Mouse (Mus musculus) embryonic facial prominence, embryonic 10.5 days (tissue): ENCODE measurements at regions not wholly inside any gene's neighbourhood (a gene's known extent, or its start where the extent isn't known, plus 50 kb on each side); places are given as distances from the start of the nearest gene placed in this dataset.
A peak's percentile ranks its signal among the peaks of the same experiment; 100 is the strongest.

Experiments used
- DNase-seq: peaks from one replicate; pipeline ENCODE4 v3.0.0-alpha.2; 2017; ENCODE audit warnings: low spot score
- H3K27ac ChIP-seq: fragments of 300-500 bp; sonication (generic); replicated peaks from 2 replicates; pipeline ENCODE4 v1.5.1; 2016; ENCODE audit warnings: mild to moderate bottlenecking
- H3K27me3 ChIP-seq: fragments of 300-500 bp; sonication (generic); replicated peaks from 2 replicates; pipeline ENCODE4 v1.6.1; 2016; ENCODE audit warnings: low read depth, mild to moderate bottlenecking; ENCODE audit not compliant: poor library complexity, severe bottlenecking
- H3K36me3 ChIP-seq: fragments of 300-500 bp; sonication (generic); replicated peaks from 2 replicates; pipeline ENCODE4 v1.6.1; 2016; ENCODE audit warnings: mild to moderate bottlenecking, moderate library complexity
- H3K4me1 ChIP-seq: fragments of 300-500 bp; sonication (generic); 2 replicates; pipeline ENCODE4 v1.6.1; 2016
- H3K4me3 ChIP-seq: fragments of 300-500 bp; sonication (generic); 2 replicates; pipeline ENCODE4 v1.5.1; 2016; ENCODE audit warnings: mild to moderate bottlenecking, moderate library complexity
- H3K9me3 ChIP-seq: fragments of 300-500 bp; sonication (generic); 2 replicates; pipeline ENCODE4 v1.6.1; 2016; ENCODE audit warnings: mild to moderate bottlenecking
- WGBS: fragments of 180-500 bp; shearing (Covaris S2); methylation state at CpG from one replicate; pipeline ENCODE4 v1.1.7; 2016; 5-methylcytosine and 5-hydroxymethylcytosine counted together

DNA sequence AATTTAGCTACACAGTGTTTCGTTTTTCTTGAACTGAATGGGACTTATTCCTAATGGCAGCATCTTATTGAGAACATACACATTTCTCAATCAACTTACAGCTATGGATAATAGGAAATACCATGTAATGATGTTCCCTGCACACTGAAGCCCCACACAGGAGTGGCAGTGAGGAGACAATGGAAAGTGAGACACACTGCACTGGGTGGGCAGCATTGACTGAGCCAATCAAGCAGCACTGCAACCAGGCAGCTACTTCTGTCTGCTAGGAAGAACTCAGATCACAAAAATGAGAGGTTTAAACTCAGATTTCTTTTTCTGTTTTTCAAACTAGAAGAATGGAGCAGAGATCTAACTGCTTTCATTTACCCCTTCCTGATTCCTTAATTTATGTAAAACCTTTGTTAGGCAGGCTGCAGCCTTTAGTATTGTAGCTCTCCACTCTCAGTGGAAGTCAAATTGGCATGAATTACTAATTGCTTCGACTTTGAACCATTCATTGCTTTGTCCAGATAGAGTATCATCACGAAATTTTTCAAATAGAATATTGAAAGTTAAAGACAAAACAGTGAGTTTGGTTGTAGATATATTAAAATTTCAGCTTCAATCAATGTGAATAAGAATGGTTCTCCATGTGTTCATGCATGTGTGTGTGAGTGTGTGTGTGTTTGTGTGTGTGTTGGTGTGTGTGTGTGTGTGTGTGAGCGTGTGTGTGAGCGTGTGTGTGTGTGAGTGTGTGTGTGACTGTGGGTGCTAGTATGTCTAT lies 590.9 kb downstream of the Ttll7 start:
- Histone ChIP-seq H3K27ac (no peak overlapping the region; the same call in 1 of the 2 replicates), H3K27me3 (no peaks in the 10 kb centered on the region), H3K4me3 (no peak overlapping the region), H3K36me3 (no peaks in the 10 kb centered on the region), H3K9me3 (no peaks in the 10 kb centered on the region), H3K4me1 (peaks cover 25% of the 10 kb centered on the region)
- 72% methylated on average over 5 of the region's 5 CpGs for WGBS
- DNase-seq = no peak

- Histone ChIP-seq H3K9me3 (no peaks in the 10 kb centered on the region), H3K27ac (no peak overlapping the region), H3K36me3 (no peaks in the 10 kb centered on the region), H3K27me3 (no peaks in the 10 kb centered on the region), H3K4me1 (peaks cover 25% of the 10 kb centered on the region), H3K4me3 (no peak overlapping the region)
- DNase-seq = no peak
Measured at GRCm38 (mm10) chr3:147443691-147443960, 591.5 kb downstream of the Ttll7 start.

GRCm38 (mm10) chr3:147444005-147444763 lies 592.0 kb downstream of the Ttll7 start:
- H3K4me1 ChIP-seq = peaks cover 25% of the 10 kb centered on the region
- H3K27me3 ChIP-seq = no peaks in the 10 kb centered on the region
- 78% methylated on average over 10 of the region's 10 CpGs for WGBS
- DNase-seq = no peak
- no peak overlapping the region for H3K27ac ChIP-seq
- H3K4me3 ChIP-seq = no peak overlapping the region
- H3K9me3 ChIP-seq = no peaks in the 10 kb centered on the region
- H3K36me3 ChIP-seq = no peaks in the 10 kb centered on the region

- Histone ChIP-seq H3K27me3 (no peaks in the 10 kb centered on the region), H3K4me3 (no peak overlapping the region), H3K36me3 (no peaks in the 10 kb centered on the region), H3K4me1 (peaks cover 25% of the 10 kb centered on the region), H3K27ac (peak overlapping the region; percentile 72), H3K9me3 (no peaks in the 10 kb centered on the region)
- DNase-seq = no peak
- 76% methylated on average over 5 of the region's 5 CpGs for WGBS
Measured at GRCm38 (mm10) chr3:147445066-147445844, 593.1 kb downstream of the Ttll7 start.

- DNase-seq = peak; percentile 50
- no peaks in the 10 kb centered on the region for H3K9me3 ChIP-seq
- no peaks in the 10 kb centered on the region for H3K27me3 ChIP-seq
- H3K4me3 ChIP-seq = no peak overlapping the region
- WGBS = 48% methylated on average over 8 of the region's 8 CpGs
- peaks cover 25% of the 10 kb centered on the region for H3K4me1 ChIP-seq
- peak overlapping the region; percentile 72 for H3K27ac ChIP-seq
- H3K36me3 ChIP-seq = no peaks in the 10 kb centered on the region
Measured at GRCm38 (mm10) chr3:147445884-147446283, 593.7 kb downstream of the Ttll7 start.

DNA sequence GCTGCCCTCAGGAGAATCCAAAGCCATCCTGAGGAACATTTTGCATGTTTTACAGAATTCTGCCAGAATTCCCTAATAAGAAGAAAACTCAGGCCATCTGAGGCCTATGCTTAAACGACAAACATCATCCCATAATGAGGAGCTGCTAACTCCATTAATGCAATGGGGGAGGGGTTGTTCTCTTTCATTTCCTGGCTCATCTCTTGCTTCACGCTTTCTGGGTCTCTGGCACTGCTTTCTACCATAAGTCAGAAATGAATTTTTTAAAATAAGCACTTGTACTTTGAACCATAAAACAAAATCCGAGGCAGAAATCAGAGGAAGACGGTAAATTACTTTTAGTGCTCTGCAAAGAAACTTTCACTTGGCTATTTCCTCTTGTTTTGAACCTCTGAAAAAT lies 600.0 kb downstream of the Ttll7 start:
- DNase-seq = no peak
- Histone ChIP-seq H3K9me3 (no peaks in the 10 kb centered on the region), H3K4me1 (0 out of 2 replicates have a peak, but pooled peaks cover 2% of the 10 kb centered on the region), H3K27me3 (no peaks in the 10 kb centered on the region), H3K4me3 (no peak overlapping the region), H3K36me3 (no peaks in the 10 kb centered on the region), H3K27ac (no peak overlapping the region)
- WGBS = 76% methylated on average over 4 of the region's 4 CpGs

GRCm38 (mm10) chr3:147455383-147455782 lies 603.2 kb downstream of the Ttll7 start:
- WGBS = 84% methylated on average over 3 of the region's 3 CpGs
- no peaks in the 10 kb centered on the region for H3K27me3 ChIP-seq
- H3K27ac ChIP-seq = no peak overlapping the region
- no peaks in the 10 kb centered on the region for H3K36me3 ChIP-seq
- H3K4me1 ChIP-seq = peaks cover 16% of the 10 kb centered on the region
- H3K9me3 ChIP-seq = no peaks in the 10 kb centered on the region
- no peak for DNase-seq
- no peak overlapping the region for H3K4me3 ChIP-seq

- no peak overlapping the region for H3K27ac ChIP-seq
- no peak for DNase-seq
- no peaks in the 10 kb centered on the region for H3K9me3 ChIP-seq
Measured at GRCm38 (mm10) chr3:147456294-147456693, 604.1 kb downstream of the Ttll7 start.

DNA sequence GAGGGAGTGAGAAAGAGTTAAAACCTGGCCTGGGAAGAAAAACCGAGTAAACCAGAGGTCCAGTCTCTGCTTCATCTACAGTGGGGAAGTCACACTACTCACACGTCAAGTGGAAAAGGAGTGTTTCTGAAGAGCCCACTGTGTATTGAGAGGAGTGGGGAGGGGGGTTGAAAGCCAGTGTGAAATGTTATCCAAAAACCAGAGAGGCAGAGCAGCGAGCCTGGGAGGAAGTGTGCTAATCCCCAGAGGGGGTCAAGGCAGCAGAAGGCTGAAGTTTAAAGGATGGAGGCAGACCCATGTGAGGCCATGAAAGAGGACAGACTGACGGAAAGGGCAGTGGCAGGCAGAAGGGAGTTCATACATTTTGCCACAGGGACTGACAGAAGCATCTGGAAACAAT lies 605.9 kb downstream of the Ttll7 start:
- 15% methylated on average over 4 of the region's 4 CpGs for WGBS
- peak overlapping the region; percentile 37 for H3K27ac ChIP-seq
- H3K4me3 ChIP-seq = no peak overlapping the region
- no peaks in the 10 kb centered on the region for H3K36me3 ChIP-seq
- H3K9me3 ChIP-seq = no peaks in the 10 kb centered on the region
- peaks cover 14% of the 10 kb centered on the region for H3K4me1 ChIP-seq
- peak; percentile 53 for DNase-seq
- H3K27me3 ChIP-seq = no peaks in the 10 kb centered on the region

More at GRCm38 (mm10) chr3:147456294-147456693, 604.1 kb downstream of the Ttll7 start:
- Histone ChIP-seq H3K27me3 (no peaks in the 10 kb centered on the region), H3K4me1 (peaks cover 16% of the 10 kb centered on the region), H3K4me3 (no peak overlapping the region), H3K36me3 (no peaks in the 10 kb centered on the region)
- 63% methylated on average over 4 of the region's 4 CpGs for WGBS

GRCm38 (mm10) chr3:147479890-147480289 lies 627.7 kb downstream of the Ttll7 start:
- no peak for DNase-seq
- Histone ChIP-seq H3K27ac (no peak overlapping the region), H3K4me1 (no peaks in the 10 kb centered on the region), H3K27me3 (no peaks in the 10 kb centered on the region), H3K9me3 (no peaks in the 10 kb centered on the region), H3K4me3 (no peak overlapping the region), H3K36me3 (no peaks in the 10 kb centered on the region)
- WGBS = 86% methylated on average over 1 of the region's 1 CpGs
